Mouse (Mus musculus): ENCODE results near the gene 9130213A22Rik.

- TF ChIP-seq TAL1 (IDR thresholded peaks at IDR 0.05; ENCODE audit: low read length) (no peak), GATA1 (IDR thresholded peaks at IDR 0.05; ENCODE audit: low read length) (no peak)
These were observed 2.8 kb downstream of the 9130213A22Rik start for GRCm38 (mm10) chr11:69119446-69120155.
